Mouse (Mus musculus) embryonic fibroblast, embryonic 13.5 days (primary cell): ENCODE results near the gene Abtb1.

ENCODE experiments used
- CTCF ChIP-seq: IDR thresholded peaks from 2 replicates; pipeline ENCODE4 v1.5.1; 2011; ENCODE audit warnings: mild to moderate bottlenecking, control low read depth, low read length, moderate library complexity, borderline replicate concordance; ENCODE audit not compliant: insufficient read depth
- POLR2A ChIP-seq: IDR thresholded peaks from 2 replicates; pipeline ENCODE4 v1.6.1; 2011; ENCODE audit warnings: low read depth, mild to moderate bottlenecking, control low read depth, low read length, moderate library complexity

DNA sequence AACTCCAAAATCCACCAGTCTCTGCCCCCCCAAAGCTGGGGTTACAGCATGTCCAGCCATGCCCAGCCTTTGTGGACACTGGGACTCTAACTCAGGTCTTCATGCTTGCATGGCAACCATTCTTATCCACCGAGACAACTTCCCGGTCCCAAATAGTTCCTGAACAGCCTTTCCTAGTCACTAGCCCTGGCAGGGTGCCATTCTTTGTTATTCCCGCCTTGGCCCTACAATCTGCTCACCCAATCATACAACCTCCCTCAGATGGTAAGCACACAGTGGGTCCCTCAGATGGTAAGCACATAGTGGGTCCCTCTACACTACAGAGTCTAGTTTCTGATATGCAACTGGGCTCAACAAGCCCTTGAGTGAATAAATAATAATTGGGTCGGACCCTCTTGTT lies 28.8 kb upstream of the Abtb1 start:
- TF ChIP-seq CTCF (no peak), POLR2A (no peak)
